Mouse (Mus musculus) limb, embryonic 12.5 days (tissue): ENCODE results near the gene Dcst2. TPM values are rescaled to one million over a fixed set of nuclear protein-coding genes. Genes with fewer than 3 reads are reported as not detected.
A peak's percentile ranks its signal among the peaks of the same experiment; 100 is the strongest.

Experiments used
- ATAC-seq: fragments of 200-750 bp; cut with Nextera tagmentation; 2 replicates; pipeline ENCODE4 v1.8.0; 2017; ENCODE audit warnings: low read depth, moderate TSS enrichment; ENCODE audit not compliant: insufficient number of reproducible peaks, insufficient read depth, low FRiP score, low TSS enrichment
- H3K27ac ChIP-seq: fragments of 300-500 bp; sonication (generic); 2 replicates; pipeline ENCODE4 v1.5.1; 2016; ENCODE audit warnings: mild to moderate bottlenecking, moderate library complexity
- H3K27me3 ChIP-seq: fragments of 300-500 bp; sonication (generic); 2 replicates; pipeline ENCODE4 v1.6.1; 2016; ENCODE audit warnings: mild to moderate bottlenecking, moderate library complexity
- H3K36me3 ChIP-seq: fragments of 300-500 bp; sonication (generic); 2 replicates; pipeline ENCODE4 v1.6.1; 2016; ENCODE audit warnings: mild to moderate bottlenecking, moderate library complexity
- H3K4me1 ChIP-seq: fragments of 300-500 bp; sonication (generic); replicated peaks from 2 replicates; pipeline ENCODE4 v1.6.1; 2016
- H3K4me2 ChIP-seq: fragments of 300-500 bp; sonication (generic); 2 replicates; pipeline ENCODE4 v1.6.1; 2016; ENCODE audit warnings: mild to moderate bottlenecking, moderate library complexity
- H3K4me3 ChIP-seq: fragments of 300-500 bp; sonication (generic); replicated peaks from 2 replicates; pipeline ENCODE4 v1.5.1; 2016; ENCODE audit warnings: mild to moderate bottlenecking
- H3K9ac ChIP-seq: fragments of 300-500 bp; sonication (generic); replicated peaks from 2 replicates; pipeline ENCODE4 v1.6.1; 2016; ENCODE audit warnings: mild to moderate bottlenecking, moderate library complexity
- H3K9me3 ChIP-seq: fragments of 300-500 bp; sonication (generic); 2 replicates; pipeline ENCODE4 v1.6.1; 2016; ENCODE audit warnings: mild to moderate bottlenecking, moderate library complexity
- whole genome bisulfite sequencing: fragments of 180-500 bp; shearing (Covaris S2); methylation state at CpG from one replicate; pipeline ENCODE4 v1.1.7; 2016; 5-methylcytosine and 5-hydroxymethylcytosine counted together
- polyA plus RNA-seq: library from polyadenylated mRNA; unstranded; fragments of >200 nt; fragmentation: Nextera tagmentation; extraction: Ambion mirVana; gene quantifications from 2 replicates; pipeline ENCODE4 v1.2.1, GENCODE M21; 2016

The Dcst2 gene
- polyA plus RNA-seq, 1 experiment from 2014 or later, result 0.20 TPM

DNA sequence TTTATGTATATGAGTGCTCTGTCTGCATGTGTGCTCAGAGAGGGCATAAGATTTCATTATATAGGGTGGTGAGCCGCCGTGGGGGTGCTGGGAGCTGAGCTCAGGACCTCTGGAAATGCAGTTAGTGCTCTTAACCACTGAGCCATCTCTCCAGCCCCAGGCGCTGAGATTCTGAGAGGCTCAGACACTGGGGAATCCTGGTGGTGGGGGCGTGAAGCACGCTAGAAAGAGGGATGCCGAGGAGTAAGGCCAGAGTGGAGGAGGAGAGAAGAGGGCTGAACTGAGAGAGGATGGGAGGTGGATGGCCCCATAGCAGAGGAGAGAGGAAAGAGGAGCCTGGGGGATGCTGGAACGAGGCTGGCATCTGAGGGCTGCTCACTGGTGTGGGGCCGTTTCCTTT lies 2.9 kb downstream of the Dcst2 start:
- no peaks in the 10 kb centered on the region for H3K9me3 ChIP-seq
- H3K4me3 ChIP-seq, result no peak overlapping the region
- no peak overlapping the region for H3K9ac ChIP-seq
- H3K36me3 ChIP-seq, result no peaks in the 10 kb centered on the region
- H3K27me3 ChIP-seq, result 0 out of 2 replicates have a peak, but pooled peaks cover 4% of the 10 kb centered on the region
- WGBS, result 71% methylated on average over 8 of the region's 8 CpGs
- ATAC-seq, result no peak
- no peak overlapping the region for H3K4me2 ChIP-seq
- H3K27ac ChIP-seq, result no peak overlapping the region
- peaks cover 8% of the 10 kb centered on the region for H3K4me1 ChIP-seq

GRCm38 (mm10) chr3:89365153-89365485 lies 3.3 kb downstream of the Dcst2 start, which contains the start of gene Dcst1:
Gene Dcst1, minus strand, starts transcription at chr3:89365253.
- no peak within 1 kb of the TSS for H3K27ac ChIP-seq
- no peak within 1 kb of the TSS for H3K4me3 ChIP-seq
- 0 out of 2 replicates have a peak, but pooled peaks cover 4% of the 10 kb centered on the region for H3K27me3 ChIP-seq
- ATAC-seq, result no peak
- H3K4me2 ChIP-seq, result no peak within 1 kb of the TSS
- no peaks in the 10 kb centered on the region for H3K9me3 ChIP-seq
- 92% methylated on average over 11 of the region's 11 CpGs for WGBS
- H3K36me3 ChIP-seq, result no peaks in the 10 kb centered on the region
- H3K4me1 ChIP-seq, result peaks cover 8% of the 10 kb centered on the region
- H3K9ac ChIP-seq, result 0 out of 2 replicates have a peak within 1 kb of the TSS, but pooled peaks have one; percentile 27

- no peak overlapping the region for H3K4me2 ChIP-seq
- WGBS, result 61% methylated on average over 20 of the region's 20 CpGs
- 0 out of 2 replicates have a peak overlapping the region, but pooled peaks have one; percentile 27 for H3K9ac ChIP-seq
- 0 out of 2 replicates have a peak, but pooled peaks cover 4% of the 10 kb centered on the region for H3K27me3 ChIP-seq
- no peak overlapping the region for H3K27ac ChIP-seq
- H3K4me3 ChIP-seq, result no peak overlapping the region
- peaks cover 8% of the 10 kb centered on the region for H3K4me1 ChIP-seq
- H3K36me3 ChIP-seq, result no peaks in the 10 kb centered on the region
- ATAC-seq, result no peak
- H3K9me3 ChIP-seq, result no peaks in the 10 kb centered on the region
Measured at GRCm38 (mm10) chr3:89365486-89366414, 4.0 kb downstream of the Dcst2 start.

DNA sequence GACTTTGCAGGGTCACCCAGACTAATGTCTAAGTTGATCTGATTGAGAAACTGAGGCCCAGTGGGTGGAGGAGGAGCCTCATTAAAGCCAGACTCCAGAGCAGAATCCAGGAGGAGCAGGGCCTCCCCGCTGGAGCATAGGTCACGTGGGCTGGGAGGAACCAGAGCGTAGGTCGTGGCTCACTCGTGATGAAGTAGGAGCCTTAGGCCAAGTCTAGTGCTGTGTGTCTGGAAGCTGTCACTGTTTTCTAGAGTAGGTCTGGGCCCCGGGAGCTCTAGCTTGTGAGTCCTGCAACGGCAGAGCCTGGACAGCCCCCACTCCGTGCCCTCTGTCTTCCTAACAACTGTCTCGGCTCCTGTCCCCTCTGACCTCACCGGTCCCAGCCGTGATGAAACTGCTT lies 5.6 kb downstream of the Dcst2 start:
- Histone ChIP-seq H3K9me3 (no peaks in the 10 kb centered on the region), H3K27ac (no peak overlapping the region), H3K4me3 (no peak overlapping the region), H3K27me3 (0 out of 2 replicates have a peak, but pooled peaks cover 4% of the 10 kb centered on the region), H3K9ac (no peak overlapping the region), H3K4me2 (no peak overlapping the region), H3K4me1 (peaks cover 6% of the 10 kb centered on the region), H3K36me3 (no peaks in the 10 kb centered on the region)
- no peak for ATAC-seq
- WGBS, result 48% methylated on average over 11 of the region's 11 CpGs

DNA sequence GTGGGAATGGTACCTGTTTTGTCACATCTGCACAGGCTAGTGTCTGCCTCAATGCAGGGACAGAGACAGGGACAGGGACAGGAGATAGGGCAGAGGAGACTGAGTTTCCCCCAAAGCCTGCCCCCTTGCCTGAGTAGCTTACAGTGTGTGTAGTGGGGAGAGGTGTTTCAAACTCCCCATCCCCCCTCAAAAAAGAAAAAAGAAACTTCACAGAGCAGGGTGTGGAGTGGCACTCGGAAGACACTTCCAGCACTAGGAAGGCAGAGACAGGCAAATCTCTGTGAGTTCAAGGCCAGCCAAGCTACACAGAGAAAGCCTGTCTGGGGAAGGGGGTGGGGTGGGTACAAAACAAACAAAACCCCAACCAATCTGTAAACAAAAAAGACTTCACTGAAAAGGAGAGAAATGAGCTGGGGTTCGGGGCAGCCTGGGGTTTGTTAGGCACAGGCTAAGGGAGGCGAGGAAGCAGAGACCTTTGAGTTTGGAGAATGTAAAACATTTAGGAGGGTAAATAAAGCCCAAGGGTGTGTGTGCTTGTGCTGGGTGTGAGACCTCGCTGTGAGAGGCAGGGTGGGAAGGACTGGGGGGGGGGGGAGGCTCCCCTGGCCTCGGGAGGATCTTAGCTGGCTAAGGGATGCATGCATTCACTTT lies 11.9 kb downstream of the Dcst2 start:
- H3K4me3 ChIP-seq, result no peak overlapping the region
- H3K36me3 ChIP-seq, result no peaks in the 10 kb centered on the region
- no peaks in the 10 kb centered on the region for H3K9me3 ChIP-seq
- H3K27ac ChIP-seq, result no peak overlapping the region
- H3K9ac ChIP-seq, result no peak overlapping the region
- no peaks in the 10 kb centered on the region for H3K27me3 ChIP-seq
- ATAC-seq, result no peak
- peaks cover 14% of the 10 kb centered on the region for H3K4me1 ChIP-seq
- H3K4me2 ChIP-seq, result no peak overlapping the region
- 42% methylated on average over 5 of the region's 5 CpGs for WGBS

GRCm38 (mm10) chr3:89377831-89378230 lies 16.1 kb downstream of the Dcst2 start:
- peak; percentile 23; the same call in 1 of the 2 replicates for ATAC-seq
- no peaks in the 10 kb centered on the region for H3K9me3 ChIP-seq
- WGBS, result 69% methylated on average over 4 of the region's 4 CpGs
- no peaks in the 10 kb centered on the region for H3K36me3 ChIP-seq
- H3K4me3 ChIP-seq, result peak overlapping the region; percentile 60
- no peaks in the 10 kb centered on the region for H3K27me3 ChIP-seq
- peak overlapping the region; percentile 75 for H3K27ac ChIP-seq
- peak overlapping the region; percentile 76; the same call in 1 of the 2 replicates for H3K9ac ChIP-seq
- H3K4me1 ChIP-seq, result peaks cover 17% of the 10 kb centered on the region
- peak overlapping the region; percentile 80 for H3K4me2 ChIP-seq

DNA sequence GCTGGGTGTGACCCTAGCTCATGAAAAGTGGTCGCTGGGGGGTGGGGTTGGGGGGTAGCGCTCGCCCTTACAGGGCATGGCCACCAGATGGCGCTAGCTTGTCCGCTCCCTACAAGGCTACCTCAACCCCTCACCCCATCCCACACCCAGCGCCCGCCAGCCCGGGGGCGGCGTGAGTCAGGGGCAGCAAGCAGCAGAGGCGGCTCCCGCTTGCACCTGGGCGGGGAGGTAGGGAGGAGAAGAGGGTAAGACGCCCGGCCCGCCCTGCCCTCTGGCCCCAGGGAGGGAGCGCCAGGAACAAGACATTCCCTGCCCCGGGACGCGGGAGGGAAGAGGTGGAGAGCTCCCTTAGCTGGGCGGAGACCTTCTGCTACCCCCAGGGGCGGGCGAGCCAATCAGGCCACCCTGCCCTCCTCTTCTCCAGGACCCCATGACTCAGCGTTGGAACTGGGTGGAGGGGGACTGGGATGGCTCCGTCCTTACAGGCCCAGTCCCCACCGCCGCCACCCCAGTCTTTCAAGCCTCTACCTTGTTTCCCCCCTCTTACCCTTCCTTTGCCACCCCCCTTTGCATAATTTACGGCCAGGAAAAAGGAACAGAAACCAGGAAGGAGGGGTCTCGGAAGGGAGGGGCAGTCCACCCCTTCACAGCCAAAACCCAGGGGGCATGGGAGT lies 16.8 kb downstream of the Dcst2 start:
- ATAC-seq, result peak; percentile 82
- H3K4me1 ChIP-seq, result peaks cover 14% of the 10 kb centered on the region
- H3K9me3 ChIP-seq, result no peaks in the 10 kb centered on the region
- H3K36me3 ChIP-seq, result no peaks in the 10 kb centered on the region
- H3K4me2 ChIP-seq, result peak overlapping the region; percentile 80
- peak overlapping the region; percentile 76 for H3K9ac ChIP-seq
- under 1% methylated on average over 26 of the region's 29 CpGs for WGBS
- peak overlapping the region; percentile 60 for H3K4me3 ChIP-seq
- H3K27ac ChIP-seq, result peak overlapping the region; percentile 75
- no peaks in the 10 kb centered on the region for H3K27me3 ChIP-seq

DNA sequence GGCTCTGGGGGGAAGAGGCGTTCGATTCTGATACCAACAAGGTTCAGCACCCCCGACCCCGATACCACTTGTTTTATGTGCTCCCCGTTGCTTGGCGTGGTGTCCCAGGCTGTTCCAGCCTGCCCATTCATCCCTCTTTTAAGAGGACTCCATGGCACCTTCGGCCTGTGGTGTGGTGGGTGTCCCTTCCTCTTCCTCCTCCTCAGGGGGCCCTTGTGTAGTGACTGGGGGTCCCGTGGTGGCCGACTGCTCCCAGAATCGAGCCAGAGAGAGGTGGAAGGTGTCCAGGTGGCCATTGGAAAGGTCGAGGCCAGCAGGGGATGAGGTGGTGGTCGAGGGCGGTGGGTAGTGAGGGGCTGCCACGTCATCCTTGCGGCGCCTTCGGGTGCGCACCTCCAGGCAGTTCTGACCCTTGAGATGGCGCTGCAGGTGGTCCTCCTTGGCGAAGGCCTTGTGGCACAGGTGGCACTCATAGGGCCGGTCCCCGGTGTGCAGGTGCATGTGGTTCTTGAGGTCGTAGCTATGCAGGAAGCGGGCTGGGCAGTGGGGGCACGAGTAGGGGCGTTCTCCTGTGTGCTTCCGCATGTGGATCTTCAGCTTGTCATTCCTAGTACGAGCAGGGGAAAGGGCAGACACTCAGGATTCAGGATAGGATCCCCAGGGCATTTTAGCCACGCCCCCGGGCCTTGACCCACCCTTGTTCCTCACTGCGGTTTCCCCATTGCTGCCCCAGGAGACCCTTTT lies 17.8 kb downstream of the Dcst2 start:
- H3K36me3 ChIP-seq, result no peaks in the 10 kb centered on the region
- WGBS, result 87% methylated on average over 31 of the region's 31 CpGs
- peaks cover 15% of the 10 kb centered on the region for H3K4me1 ChIP-seq
- no peak overlapping the region for H3K4me3 ChIP-seq
- ATAC-seq, result no peak
- no peaks in the 10 kb centered on the region for H3K9me3 ChIP-seq
- no peaks in the 10 kb centered on the region for H3K27me3 ChIP-seq
- H3K4me2 ChIP-seq, result no peak overlapping the region
- no peak overlapping the region for H3K27ac ChIP-seq
- H3K9ac ChIP-seq, result no peak overlapping the region

DNA sequence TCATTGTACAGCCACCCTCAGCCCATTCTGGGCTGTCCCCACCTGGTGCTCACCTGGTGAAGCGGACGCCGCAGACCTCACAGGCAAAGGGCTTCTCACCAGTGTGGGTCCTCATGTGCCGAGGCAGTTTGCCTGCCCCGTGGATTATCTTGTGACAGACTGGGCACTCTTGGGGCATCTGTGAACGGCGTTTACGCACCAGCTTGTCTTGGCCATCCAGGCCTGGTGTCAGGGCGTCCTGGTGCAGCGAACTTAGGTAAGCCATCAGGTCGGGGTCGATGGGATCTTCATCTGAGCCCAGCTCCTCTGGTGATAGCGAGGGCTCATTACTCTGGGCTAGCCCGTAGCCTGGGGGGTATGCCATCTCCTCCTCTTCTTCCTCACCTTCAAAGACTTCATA lies 18.5 kb downstream of the Dcst2 start:
- no peak overlapping the region for H3K9ac ChIP-seq
- no peak for ATAC-seq
- H3K36me3 ChIP-seq, result no peaks in the 10 kb centered on the region
- H3K27me3 ChIP-seq, result no peaks in the 10 kb centered on the region
- H3K4me3 ChIP-seq, result no peak overlapping the region
- no peak overlapping the region for H3K27ac ChIP-seq
- no peaks in the 10 kb centered on the region for H3K9me3 ChIP-seq
- 92% methylated on average over 14 of the region's 14 CpGs for WGBS
- no peak overlapping the region for H3K4me2 ChIP-seq
- peaks cover 22% of the 10 kb centered on the region for H3K4me1 ChIP-seq

- no peak for ATAC-seq
- Histone ChIP-seq H3K4me2 (no peak overlapping the region), H3K36me3 (no peaks in the 10 kb centered on the region), H3K9me3 (no peaks in the 10 kb centered on the region), H3K4me3 (no peak overlapping the region), H3K27ac (no peak overlapping the region), H3K4me1 (peaks cover 26% of the 10 kb centered on the region), H3K9ac (no peak overlapping the region), H3K27me3 (no peaks in the 10 kb centered on the region)
- 93% methylated on average over 18 of the region's 18 CpGs for WGBS
Measured at GRCm38 (mm10) chr3:89380711-89381110, 18.9 kb downstream of the Dcst2 start.
